Mouse (Mus musculus): ENCODE measurements at regions not wholly inside any gene's neighbourhood (a gene's known extent, or its start where the extent isn't known, plus 50 kb on each side); places are given as distances from the start of the nearest gene placed in this dataset.

DNA sequence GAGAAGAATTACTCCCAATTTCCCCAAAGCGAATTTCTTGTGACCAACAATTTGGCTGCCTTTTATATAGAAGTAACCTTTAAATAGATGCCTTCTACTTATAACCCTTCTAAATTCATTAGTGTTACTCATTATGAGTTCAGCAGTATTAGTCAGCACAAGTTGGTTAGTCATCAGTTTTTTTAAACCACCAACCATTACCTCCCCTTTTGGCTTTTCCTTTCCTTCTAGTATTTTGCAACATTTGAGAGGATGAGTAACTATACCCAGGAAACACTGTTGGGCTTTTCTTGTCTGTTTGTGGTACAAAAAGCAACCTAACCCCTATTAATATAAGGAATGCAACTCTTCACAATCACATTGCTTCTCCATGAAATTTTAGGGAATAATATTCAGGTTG is 278.6 kb downstream of the Tex13c3 start:
- TF ChIP-seq CTCF (IDR thresholded peaks at IDR 0.05; ENCODE audit: low read depth, low read length) = no peak
- TF ChIP-seq POLR2A (IDR thresholded peaks at IDR 0.05; ENCODE audit: borderline replicate concordance, low read depth, low read length) = no peak

Measured in bone marrow macrophage, adult 2 months (primary cell).